Mouse (Mus musculus) bone marrow macrophage, adult 2 months (primary cell): ENCODE measurements around the gene Phox2b. TPM values are rescaled to one million over a fixed set of nuclear protein-coding genes. Genes with fewer than 3 reads are reported as not detected.

Experiments used
- H3K27ac ChIP-seq: 2 replicates; pipeline ENCODE4 v1.5.1; 2012; ENCODE audit warnings: low read depth, low read length; ENCODE audit not compliant: insufficient read depth
- H3K4me1 ChIP-seq: 2 replicates; pipeline ENCODE4 v1.6.1; 2012; ENCODE audit warnings: low read length; ENCODE audit not compliant: control insufficient read depth, insufficient read depth
- H3K4me3 ChIP-seq: 2 replicates; pipeline ENCODE4 v1.5.1; 2012; ENCODE audit warnings: mild to moderate bottlenecking, low read length, moderate library complexity; ENCODE audit not compliant: insufficient read depth
- CTCF ChIP-seq: IDR thresholded peaks from 2 replicates; pipeline ENCODE4 v1.5.1; 2012; ENCODE audit warnings: low read depth, mild to moderate bottlenecking, low read length, moderate library complexity
- POLR2A ChIP-seq: IDR thresholded peaks from 2 replicates; pipeline ENCODE4 v1.6.1; 2012; ENCODE audit warnings: mild to moderate bottlenecking, low read depth, low read length, borderline replicate concordance
- polyA plus RNA-seq: library from polyadenylated mRNA; stranded (reverse); fragments of >200 nt; gene quantifications from 2 replicates; pipeline ENCODE4 v1.2.4, GENCODE M21; 2012; ENCODE audit not compliant: missing spikeins, insufficient read depth, insufficient read length

Phox2b gene
- not detected in 2 replicates for polyA plus RNA-seq

- TF ChIP-seq CTCF (no peak), POLR2A (no peak)
- Histone ChIP-seq H3K27ac (no peak within 1 kb of the TSS), H3K4me1 (no peaks in the 10 kb centered on the region), H3K4me3 (no peak within 1 kb of the TSS)
Observed at GRCm38 (mm10) chr5:67098733-67099323, at the start of gene Phox2b. TSS of gene Phox2b (minus strand) at chr5:67099301.

- TF ChIP-seq CTCF (no peak), POLR2A (no peak)
- H3K4me1 ChIP-seq = no peaks in the 10 kb centered on the region
Observed at GRCm38 (mm10) chr5:67142622-67143021, 43.5 kb upstream of the Phox2b start.

GRCm38 (mm10) chr5:67139052-67140015 is 40.2 kb upstream of the Phox2b start:
- Histone ChIP-seq H3K27ac (no peak overlapping the region), H3K4me1 (no peaks in the 10 kb centered on the region), H3K4me3 (no peak overlapping the region)
- TF ChIP-seq POLR2A (no peak), CTCF (no peak)

More at GRCm38 (mm10) chr5:67142622-67143021, 43.5 kb upstream of the Phox2b start:
- H3K27ac ChIP-seq = no peak overlapping the region
- no peak overlapping the region for H3K4me3 ChIP-seq

GRCm38 (mm10) chr5:67138643-67139042 is 39.5 kb upstream of the Phox2b start:
- no peak for TF ChIP-seq CTCF
- no peak for TF ChIP-seq POLR2A
- no peak overlapping the region for H3K4me3 ChIP-seq
- no peak overlapping the region for H3K27ac ChIP-seq
- H3K4me1 ChIP-seq = no peaks in the 10 kb centered on the region

- no peak for TF ChIP-seq CTCF
- TF ChIP-seq POLR2A = no peak
Observed at GRCm38 (mm10) chr5:67134698-67135097, 35.6 kb upstream of the Phox2b start.

GRCm38 (mm10) chr5:67131671-67132070 is 32.6 kb upstream of the Phox2b start:
- H3K27ac ChIP-seq = no peak overlapping the region
- no peak overlapping the region for H3K4me3 ChIP-seq
- no peaks in the 10 kb centered on the region for H3K4me1 ChIP-seq
- TF ChIP-seq CTCF (no peak), POLR2A (no peak)

More at GRCm38 (mm10) chr5:67134698-67135097, 35.6 kb upstream of the Phox2b start:
- no peak overlapping the region for H3K27ac ChIP-seq
- no peak overlapping the region for H3K4me3 ChIP-seq
- H3K4me1 ChIP-seq = no peaks in the 10 kb centered on the region

GRCm38 (mm10) chr5:67106261-67106660 is 7.2 kb upstream of the Phox2b start:
- TF ChIP-seq CTCF = no peak
- no peak for TF ChIP-seq POLR2A
- Histone ChIP-seq H3K4me3 (no peak overlapping the region), H3K27ac (no peak overlapping the region), H3K4me1 (no peaks in the 10 kb centered on the region)

- no peak overlapping the region for H3K27ac ChIP-seq
- TF ChIP-seq CTCF (no peak), POLR2A (no peak)
- no peak overlapping the region for H3K4me3 ChIP-seq
- no peaks in the 10 kb centered on the region for H3K4me1 ChIP-seq
Observed at GRCm38 (mm10) chr5:67103016-67103415, 3.9 kb upstream of the Phox2b start.

GRCm38 (mm10) chr5:67101793-67102600 is 2.9 kb upstream of the Phox2b start:
- Histone ChIP-seq H3K27ac (no peak overlapping the region), H3K4me3 (no peak overlapping the region), H3K4me1 (no peaks in the 10 kb centered on the region)
- TF ChIP-seq CTCF (no peak), POLR2A (no peak)

GRCm38 (mm10) chr5:67101395-67101760 is 2.3 kb upstream of the Phox2b start:
- Histone ChIP-seq H3K27ac (no peak overlapping the region), H3K4me1 (no peaks in the 10 kb centered on the region), H3K4me3 (no peak overlapping the region)
- no peak for TF ChIP-seq POLR2A
- no peak for TF ChIP-seq CTCF
